Mouse (Mus musculus) regulatory T cell (primary cell): ENCODE data around the gene Armc7.

ENCODE experiments used
- in situ Hi-C: fragments of 300-600 bp; cut with MboI, MseI; formaldehyde crosslinking; loops from one replicate; pipeline ENCODE4 v1.15.1; 2025; ENCODE audit warnings: high pct_unique_total_duplicates

Armc7 gene

DNA sequence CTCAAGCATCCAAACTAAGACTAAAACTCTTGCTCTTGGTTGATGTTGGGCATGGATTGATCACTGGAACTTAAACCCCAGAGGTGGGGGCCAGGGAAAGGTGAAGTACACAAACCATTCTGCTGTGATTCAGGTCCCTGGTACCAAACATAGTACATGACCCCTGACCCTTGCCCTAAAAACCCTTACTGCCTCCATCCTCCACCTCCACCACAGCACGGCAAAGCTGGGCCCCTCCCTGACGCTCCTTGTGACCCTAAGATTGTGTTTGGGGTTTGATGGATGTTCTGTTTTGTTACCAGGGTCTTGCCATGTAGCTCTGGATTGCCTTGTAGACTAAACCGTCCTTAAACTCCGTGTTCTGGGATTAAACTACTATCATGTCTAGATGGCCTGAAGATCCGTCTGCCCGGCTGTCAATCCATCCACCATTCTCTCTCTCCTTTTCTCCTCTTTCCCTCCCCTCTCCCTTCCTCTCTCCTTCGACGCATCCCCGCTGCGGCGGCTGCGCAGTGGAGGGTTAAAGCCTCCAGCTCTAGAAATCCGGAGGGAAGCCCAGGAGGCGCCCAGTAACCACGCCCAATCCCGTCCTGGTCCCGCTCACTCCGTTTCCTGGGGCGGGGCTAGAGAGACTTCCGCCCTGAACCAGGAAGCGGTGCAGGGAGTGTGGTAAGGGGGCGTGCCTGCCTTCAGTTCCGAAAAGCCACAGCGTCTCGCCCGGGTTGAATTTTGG lies at the start of gene Armc7:
Gene Armc7 (plus strand): TSS at position 643 of the 733 bp plus-strand sequence.
- in situ Hi-C loops: no loop called here

GRCm38 (mm10) chr11:115425671-115426070 lies 49.8 kb upstream of the Armc7 start:
- in situ Hi-C loops: no loop called here

DNA sequence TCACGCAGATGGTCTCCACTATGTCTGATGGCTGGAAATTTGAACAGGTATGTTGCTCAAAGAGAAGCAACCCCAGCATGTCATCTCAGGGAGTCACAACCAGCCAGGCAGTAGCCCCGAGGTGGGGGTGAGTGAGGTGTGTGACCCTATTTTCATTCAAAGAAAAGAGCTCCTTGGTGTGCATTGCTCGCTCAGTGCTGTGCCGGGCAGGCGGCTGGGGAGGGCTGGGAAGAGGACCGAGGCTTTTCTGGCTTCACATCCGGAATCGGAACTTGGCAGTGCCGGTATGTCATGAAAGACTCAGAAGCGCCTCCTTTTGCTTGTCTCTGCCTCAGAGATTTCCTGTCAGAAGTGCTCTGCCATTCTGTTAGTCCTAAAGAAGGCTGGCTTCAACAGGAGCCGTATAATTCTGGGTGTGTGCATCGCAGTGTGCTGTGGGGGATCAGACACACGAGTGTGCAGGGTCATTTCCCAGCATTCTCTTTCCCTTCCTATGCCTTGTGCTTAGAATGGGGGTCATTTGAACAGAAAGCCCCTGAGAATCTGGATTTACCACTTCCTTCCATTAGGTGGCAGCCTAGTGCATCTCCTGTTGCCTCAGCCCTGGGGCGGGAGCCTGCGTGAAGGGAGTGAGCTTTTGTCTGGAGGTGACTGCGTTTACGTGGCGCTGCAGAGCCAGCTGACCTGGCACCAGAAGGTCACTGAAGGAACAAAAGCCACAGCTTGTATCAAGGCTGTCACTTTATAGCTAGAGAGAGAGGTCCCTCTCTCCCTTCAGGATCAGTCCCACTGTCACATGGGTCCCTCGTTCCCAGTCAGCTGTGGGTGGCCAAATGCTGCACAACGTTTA lies 47.8 kb upstream of the Armc7 start:
- in situ Hi-C loops: no loop called here

DNA sequence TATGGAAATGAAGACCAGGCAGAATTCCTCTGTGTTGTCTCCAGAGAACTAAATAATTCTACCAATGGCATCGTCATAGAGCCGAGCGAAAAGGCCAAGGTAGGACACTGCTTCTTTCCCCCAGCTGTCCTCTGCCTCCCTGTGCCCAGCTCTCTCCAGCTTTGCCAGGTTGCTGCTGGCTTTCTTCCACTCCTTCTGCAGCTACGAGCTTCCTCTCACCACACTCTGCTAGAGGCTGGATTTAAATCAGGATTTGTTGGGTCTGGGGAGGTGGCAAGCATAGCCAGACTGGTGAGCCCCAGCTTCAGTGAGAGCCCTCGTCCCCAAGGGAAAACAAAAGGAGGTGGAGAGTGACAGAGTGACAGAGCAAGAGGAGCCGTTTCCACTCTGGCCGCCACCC lies 46.2 kb upstream of the Armc7 start:
- in situ Hi-C loops: no loop called here

DNA sequence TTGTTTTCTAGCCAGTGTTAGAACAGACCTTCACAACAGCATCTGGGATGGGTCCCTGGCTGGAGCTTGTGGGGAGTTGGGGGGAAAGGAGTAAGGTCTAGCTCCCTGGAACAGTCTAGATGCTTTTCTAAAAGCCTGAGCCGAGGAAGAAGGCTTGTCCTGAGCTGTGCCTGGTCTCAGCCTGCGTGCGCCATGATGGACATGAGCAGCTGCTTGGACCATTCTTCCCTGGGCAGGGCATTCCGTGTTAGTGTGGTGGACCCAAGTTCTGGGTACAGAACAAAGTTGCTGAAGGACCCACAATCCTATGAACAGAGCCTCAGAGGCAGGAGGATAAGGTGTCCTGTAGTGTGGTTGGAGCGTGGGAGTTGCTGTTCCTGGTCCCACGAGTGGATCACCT lies 44.9 kb upstream of the Armc7 start:
- in situ Hi-C loops: loop anchor here (5.0 kb wide), 1 partner anchor 42 kb away; no protein-coding TSS in a partner anchor

GRCm38 (mm10) chr11:115432814-115433213 lies 42.7 kb upstream of the Armc7 start:
- in situ Hi-C loops: loop anchor here (5.0 kb wide), 1 partner anchor 39 kb away; no protein-coding TSS in a partner anchor

DNA sequence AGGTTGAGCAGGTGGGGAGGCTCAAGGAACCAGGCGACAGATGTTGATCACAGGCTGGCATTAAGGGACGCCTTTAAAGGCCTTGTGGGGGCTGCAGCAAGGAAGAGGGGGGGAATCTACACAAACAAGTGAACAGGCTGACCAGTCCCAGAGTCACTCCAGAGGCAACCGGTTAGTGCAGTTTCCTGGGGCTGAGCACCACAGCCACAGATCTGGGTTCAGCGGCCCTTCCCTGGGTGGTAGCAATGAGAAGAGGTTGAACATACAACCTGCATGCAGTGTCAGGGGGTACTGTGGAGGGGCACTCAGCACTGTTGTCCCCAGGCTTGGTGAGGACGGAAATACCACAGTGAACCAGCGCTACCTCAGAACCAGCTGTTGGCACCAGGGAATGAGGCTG lies 42.1 kb upstream of the Armc7 start:
- in situ Hi-C loops: loop anchor here (5.0 kb wide), 1 partner anchor 39 kb away; no protein-coding TSS in a partner anchor

DNA sequence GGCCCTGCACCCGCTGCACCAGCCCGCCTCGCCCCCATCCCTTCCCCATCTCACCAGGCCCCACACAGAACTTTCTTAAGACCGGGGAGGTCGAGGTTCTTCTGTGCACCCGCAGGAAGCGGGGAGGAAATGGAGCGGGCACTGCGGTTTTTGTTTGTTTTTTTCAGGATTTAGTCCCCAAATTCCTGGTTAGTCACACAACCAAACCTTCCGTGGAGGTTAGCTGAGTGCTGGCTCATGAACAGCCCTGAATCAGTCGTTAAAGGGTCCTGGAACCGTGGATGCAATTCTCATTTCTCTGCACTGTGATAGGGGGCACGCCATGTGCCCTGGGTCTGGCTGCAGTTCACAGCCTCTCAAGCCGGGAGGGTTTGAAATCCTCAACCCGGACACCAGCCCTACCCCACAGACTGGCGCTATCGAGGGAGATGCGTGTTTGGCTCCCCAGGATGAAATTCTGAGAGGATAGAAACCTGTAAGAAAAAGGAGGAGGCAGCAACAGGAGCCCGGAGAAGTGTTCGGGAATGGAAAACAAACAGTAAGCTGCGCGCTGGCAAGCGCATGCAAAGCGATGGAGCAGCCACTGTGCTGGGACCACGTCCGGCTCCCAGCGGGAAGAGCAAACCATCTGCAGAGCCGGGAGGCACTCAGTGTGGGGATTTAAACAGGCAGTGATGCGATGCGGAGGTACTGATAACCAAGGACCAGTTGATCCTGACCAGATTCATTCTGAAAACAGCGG lies 39.7 kb upstream of the Armc7 start:
- in situ Hi-C loops: no loop called here

DNA sequence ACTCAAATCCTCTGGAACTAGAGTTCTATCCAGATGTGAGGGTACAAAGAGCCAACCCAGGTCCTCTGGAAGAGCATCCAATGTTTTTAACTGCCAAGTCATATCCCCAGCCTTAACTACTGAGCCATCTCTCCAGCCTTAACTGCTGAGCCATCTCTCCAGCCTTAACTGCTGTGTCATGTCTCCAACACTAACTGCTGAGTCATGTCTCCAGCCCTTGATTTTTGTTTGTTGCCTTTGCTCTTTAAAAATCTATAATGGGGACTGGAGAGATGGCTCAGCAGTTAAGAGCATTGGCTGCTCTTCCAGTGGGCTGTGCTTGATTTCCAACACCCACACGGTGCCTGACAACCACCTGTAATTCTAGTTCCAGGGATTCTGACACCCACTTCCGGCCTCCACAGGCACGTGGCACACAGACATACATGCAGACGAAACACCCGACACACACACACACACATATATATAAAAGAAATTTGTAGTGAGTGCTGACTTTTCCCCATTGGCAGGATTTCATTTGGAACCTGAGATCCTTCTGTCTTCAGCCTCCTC lies 37.8 kb upstream of the Armc7 start:
- in situ Hi-C loops: no loop called here

GRCm38 (mm10) chr11:115439326-115439725 lies 36.1 kb upstream of the Armc7 start:
- in situ Hi-C loops: no loop called here

DNA sequence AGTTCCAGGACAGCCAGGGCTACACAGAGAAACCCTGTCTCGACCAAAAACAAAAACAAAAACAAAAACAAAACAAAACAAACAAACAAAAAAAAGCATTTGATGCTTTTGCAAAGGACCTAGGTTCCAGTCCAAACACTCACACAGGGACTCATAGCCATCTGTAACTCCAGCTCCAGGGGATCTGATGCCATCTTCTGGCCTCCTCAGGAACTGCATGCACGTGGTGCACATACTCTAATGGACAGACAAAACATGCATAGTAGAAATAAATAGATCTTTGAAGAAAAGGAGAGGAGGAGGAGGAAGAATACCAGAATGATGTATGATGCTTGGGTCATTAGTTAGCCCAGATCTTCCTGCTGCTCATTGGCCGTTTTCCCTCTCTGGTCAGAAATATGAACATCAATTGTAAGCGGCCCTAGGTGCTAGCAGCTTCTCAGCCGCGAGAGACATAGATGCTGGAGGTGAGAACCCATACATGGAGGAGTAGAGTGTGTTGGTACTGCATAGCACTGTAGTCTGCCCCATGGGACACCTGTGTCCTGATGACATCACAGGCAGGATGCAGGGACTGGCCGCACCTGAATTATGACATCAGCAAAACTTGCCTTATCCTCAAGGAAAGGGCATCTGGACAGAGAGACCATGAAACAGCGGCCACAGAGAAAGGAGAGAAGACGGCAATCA lies 35.4 kb upstream of the Armc7 start, which contains the start of gene Trim80:
Gene Trim80 (plus strand): TSS at position 640 of the 690 bp plus-strand sequence.
- in situ Hi-C loops: no loop called here

- in situ Hi-C loops: no loop called here
Measured at GRCm38 (mm10) chr11:115441417-115441816, 34.0 kb upstream of the Armc7 start.

- in situ Hi-C loops: no loop called here
Measured at GRCm38 (mm10) chr11:115446906-115447305, 28.6 kb upstream of the Armc7 start.

DNA sequence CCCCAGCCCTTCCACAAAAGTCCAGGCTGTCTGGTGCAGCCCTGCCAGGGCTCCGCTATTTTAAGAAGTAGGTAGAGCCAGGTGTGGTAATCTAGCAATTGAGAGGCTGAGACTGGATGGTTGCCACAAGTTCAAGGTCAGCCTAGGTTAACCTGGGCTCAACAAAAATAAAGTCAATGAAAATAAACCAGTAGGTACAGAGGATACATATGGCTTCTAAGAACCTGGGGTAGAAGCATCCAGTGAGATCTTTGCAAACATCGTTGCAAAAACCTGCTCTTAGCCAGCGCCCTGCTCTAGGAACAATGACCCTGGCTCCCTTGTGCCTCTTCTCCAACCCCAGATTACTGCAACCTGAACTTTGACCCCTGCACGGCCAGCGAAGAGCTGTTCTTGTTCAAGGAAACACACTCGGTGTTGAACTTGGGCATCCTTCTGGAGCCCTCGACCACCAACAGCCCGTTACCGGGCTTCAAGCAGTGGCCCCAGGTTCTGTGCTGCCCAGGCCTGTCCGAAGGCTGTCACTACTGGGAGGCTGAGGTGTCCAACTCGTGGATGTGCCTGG lies 28.1 kb upstream of the Armc7 start:
- in situ Hi-C loops: no loop called here

DNA sequence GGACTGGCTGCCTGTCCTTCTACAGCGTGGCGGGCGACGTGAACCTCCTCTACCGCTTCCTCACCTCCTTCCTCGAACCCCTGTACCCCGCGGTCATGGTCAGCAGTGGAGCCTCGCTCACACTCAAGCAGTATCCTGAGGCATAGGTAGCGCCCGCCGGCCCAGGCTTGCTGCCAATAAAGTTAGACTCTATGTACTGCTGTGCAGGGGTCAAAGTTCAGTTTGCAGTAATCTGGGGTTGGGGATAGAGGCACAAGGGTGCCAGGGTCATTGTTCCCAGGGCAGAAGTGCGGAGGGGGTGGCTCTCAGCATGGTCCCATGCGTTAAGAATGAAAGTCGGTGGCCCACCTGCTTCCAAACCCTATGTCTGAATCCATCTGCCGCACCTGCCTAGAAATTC lies 27.4 kb upstream of the Armc7 start:
- in situ Hi-C loops: no loop called here

DNA sequence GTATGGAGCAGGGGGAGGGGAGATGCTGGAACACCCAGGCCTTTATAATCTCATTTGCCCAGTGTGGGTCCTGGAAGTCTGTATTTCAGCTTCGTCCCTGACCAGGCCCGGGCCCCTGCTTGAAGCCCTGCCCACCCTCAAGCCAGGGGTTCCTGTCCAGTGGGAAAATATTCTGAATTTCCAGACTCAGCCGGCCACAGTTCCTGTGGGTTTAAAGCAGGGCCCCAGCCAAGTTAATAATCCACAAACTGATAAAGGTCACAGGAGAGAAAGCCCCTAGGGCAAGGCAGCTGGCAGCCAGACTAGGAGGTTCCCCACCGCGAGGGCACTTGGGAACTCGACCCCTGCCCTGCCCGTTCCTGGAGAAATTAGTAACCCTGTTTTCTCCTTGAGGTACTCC lies 26.5 kb upstream of the Armc7 start:
- in situ Hi-C loops: no loop called here

DNA sequence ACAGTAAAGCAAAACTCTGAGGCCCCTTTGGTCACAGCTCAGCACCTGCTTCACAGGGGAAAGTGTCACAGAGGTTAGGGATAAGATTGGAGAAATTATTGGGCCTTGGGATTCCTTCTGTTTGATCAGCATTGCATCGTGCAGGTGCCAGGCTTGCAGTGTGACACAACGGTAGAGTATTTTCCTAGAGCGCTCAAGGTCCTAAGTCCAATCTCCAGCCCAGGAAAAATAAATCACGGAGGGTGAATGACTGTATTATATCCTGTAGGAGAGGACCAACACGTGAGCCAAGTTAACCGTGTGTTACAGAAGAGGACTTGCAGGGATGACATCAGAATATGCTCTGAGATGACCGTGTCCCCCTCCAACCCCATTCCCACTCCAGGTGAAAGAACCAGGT lies 25.3 kb upstream of the Armc7 start:
- in situ Hi-C loops: loop anchor here (10.0 to 25.0 kb wide), 2 partner anchors 1088 to 1545 kb away; no protein-coding TSS in a partner anchor

GRCm38 (mm10) chr11:115451781-115452241 lies 23.7 kb upstream of the Armc7 start:
- in situ Hi-C loops: loop anchor here (10.0 to 25.0 kb wide), 2 partner anchors 1090 to 1543 kb away; no protein-coding TSS in a partner anchor

DNA sequence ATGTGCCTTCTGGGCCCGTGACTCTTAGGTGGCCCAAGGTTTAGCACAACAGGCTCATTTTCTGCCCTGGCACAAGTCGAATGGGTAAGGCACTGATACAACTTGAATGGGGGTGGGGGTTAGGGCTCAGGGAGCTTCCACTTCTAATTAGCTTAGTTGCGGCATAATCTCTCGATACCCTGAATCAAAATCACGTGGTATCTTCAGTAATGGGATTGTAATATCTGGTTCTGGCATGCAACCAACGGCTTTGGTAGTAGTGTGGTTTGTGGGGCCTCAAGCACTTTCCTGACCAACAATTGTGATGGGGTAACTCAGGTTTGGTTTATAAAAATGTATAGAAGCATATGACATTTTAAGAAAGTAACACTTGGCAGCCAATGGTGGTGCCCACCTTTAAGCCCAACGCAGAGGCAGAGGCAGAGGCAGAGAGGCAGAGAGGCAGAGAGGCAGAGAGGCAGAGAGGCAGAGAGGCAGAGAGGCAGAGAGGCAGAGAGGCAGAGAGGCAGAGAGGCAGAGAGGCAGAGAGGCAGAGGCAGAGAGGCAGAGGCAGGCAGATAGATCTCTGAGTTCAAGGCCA lies 23.1 kb upstream of the Armc7 start:
- in situ Hi-C loops: loop anchor here (10.0 to 25.0 kb wide), 2 partner anchors 1090 to 1542 kb away; no protein-coding TSS in a partner anchor

DNA sequence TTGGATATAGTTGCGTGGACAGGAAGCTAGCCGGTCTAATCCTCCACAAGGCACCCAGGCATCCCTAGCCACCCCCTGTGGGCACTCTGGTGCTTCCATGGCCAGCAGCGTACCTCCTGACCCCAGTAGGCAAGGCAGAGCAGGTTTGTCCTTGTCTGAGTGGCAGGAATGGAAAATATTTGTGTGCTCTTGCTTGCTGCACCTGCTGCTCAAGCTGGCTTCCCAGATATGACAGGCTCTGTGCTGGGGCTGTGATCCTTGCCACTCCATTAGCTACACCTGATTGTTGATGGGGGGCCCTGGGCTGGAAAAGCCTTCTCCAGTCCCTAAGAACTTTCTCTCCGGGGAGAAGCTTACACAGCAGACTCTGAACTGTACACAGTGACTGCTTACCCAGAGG lies 22.2 kb upstream of the Armc7 start:
- in situ Hi-C loops: loop anchor here (10.0 to 25.0 kb wide), 2 partner anchors 1091 to 1541 kb away; no protein-coding TSS in a partner anchor
